Mouse (Mus musculus): ENCODE data around the gene Olfr1299.

Gene Olfr1299

DNA sequence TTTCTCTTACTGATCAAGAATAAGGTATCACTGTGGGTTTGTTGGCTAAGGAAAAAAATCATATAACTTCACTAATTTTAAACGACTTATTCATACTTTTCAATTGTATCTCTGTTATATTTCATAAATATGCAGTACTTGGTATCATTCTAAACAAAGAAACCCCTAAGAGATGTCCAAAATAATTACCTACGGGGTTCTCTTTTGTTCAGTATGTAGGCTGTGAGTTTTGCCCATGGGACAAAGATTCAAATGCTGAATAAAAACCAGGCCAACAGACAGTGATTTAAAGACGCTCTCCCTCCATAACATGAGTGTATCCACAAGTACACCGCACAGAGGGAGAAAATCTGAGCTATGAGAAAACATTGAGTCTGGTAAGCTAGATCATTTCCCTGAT is at the start of gene Olfr1299:
Olfr1299 (plus strand) TSS at position 301 of the 400 bp plus-strand sequence.
- no peak for DNase-seq

- no peak for DNase-seq
These were observed 34.8 kb upstream of the Olfr1299 start, which contains the start of gene Olfr1297 for GRCm38 (mm10) chr2:111626397-111626796. Olfr1297 (minus strand) TSS chr2:111626497.

- no peak for DNase-seq
These were observed 12.1 kb upstream of the Olfr1299 start, which contains the start of gene Olfr1298 for GRCm38 (mm10) chr2:111649101-111649500. Olfr1298 (minus strand) TSS chr2:111649201.
